Mouse (Mus musculus) limb, embryonic 13.5 days (tissue): Measurements from ENCODE around the gene Lrrn1. TPM values are rescaled to one million over a fixed set of nuclear protein-coding genes. Genes with fewer than 3 reads are reported as not detected.
A peak's percentile ranks its signal among the peaks of the same experiment; 100 is the strongest.

Experiments used
- ATAC-seq: fragments of 200-750 bp; cut with Nextera tagmentation; 2 replicates; pipeline ENCODE4 v1.8.0; 2017; ENCODE audit warnings: low read depth, moderate number of reproducible peaks, moderate TSS enrichment; ENCODE audit not compliant: low FRiP score
- H3K27ac ChIP-seq: fragments of 300-500 bp; sonication (generic); 2 replicates; pipeline ENCODE4 v1.5.1; 2015; ENCODE audit warnings: inconsistent platforms, mild to moderate bottlenecking, moderate library complexity
- H3K27me3 ChIP-seq: fragments of 300-500 bp; sonication (generic); 2 replicates; pipeline ENCODE4 v1.6.1; 2015; ENCODE audit warnings: mild to moderate bottlenecking, inconsistent platforms
- H3K36me3 ChIP-seq: fragments of 300-500 bp; sonication (generic); 2 replicates; pipeline ENCODE4 v1.6.1; 2015; ENCODE audit warnings: inconsistent platforms, mild to moderate bottlenecking, moderate library complexity
- H3K4me1 ChIP-seq: fragments of 300-500 bp; sonication (generic); 2 replicates; pipeline ENCODE4 v1.6.1; 2015; ENCODE audit warnings: inconsistent platforms
- H3K4me2 ChIP-seq: fragments of 300-500 bp; sonication (generic); replicated peaks from 2 replicates; pipeline ENCODE4 v1.6.1; 2015; ENCODE audit warnings: inconsistent platforms, mild to moderate bottlenecking, moderate library complexity
- H3K4me3 ChIP-seq: fragments of 300-500 bp; sonication (generic); 2 replicates; pipeline ENCODE4 v1.5.1; 2015; ENCODE audit warnings: moderate library complexity, mild to moderate bottlenecking, inconsistent platforms
- H3K9ac ChIP-seq: fragments of 300-500 bp; sonication (generic); 2 replicates; pipeline ENCODE4 v1.6.1; 2015; ENCODE audit warnings: mild to moderate bottlenecking, inconsistent platforms
- H3K9me3 ChIP-seq: fragments of 300-500 bp; sonication (generic); 2 replicates; pipeline ENCODE4 v1.6.1; 2016; ENCODE audit warnings: inconsistent platforms
- WGBS: fragments of 180-500 bp; shearing (Covaris S2); methylation state at CpG from one replicate; pipeline ENCODE4 v1.1.7; 2015; 5-methylcytosine and 5-hydroxymethylcytosine counted together
- polyA plus RNA-seq: library from polyadenylated mRNA; unstranded; fragments of >200 nt; fragmentation: Nextera tagmentation; extraction: Ambion mirVana; gene quantifications from 2 replicates; pipeline ENCODE4 v1.2.1, GENCODE M21; 2015

The Lrrn1 gene
- polyA plus RNA-seq = 53.6 and 57.6 TPM in 2 replicates

DNA sequence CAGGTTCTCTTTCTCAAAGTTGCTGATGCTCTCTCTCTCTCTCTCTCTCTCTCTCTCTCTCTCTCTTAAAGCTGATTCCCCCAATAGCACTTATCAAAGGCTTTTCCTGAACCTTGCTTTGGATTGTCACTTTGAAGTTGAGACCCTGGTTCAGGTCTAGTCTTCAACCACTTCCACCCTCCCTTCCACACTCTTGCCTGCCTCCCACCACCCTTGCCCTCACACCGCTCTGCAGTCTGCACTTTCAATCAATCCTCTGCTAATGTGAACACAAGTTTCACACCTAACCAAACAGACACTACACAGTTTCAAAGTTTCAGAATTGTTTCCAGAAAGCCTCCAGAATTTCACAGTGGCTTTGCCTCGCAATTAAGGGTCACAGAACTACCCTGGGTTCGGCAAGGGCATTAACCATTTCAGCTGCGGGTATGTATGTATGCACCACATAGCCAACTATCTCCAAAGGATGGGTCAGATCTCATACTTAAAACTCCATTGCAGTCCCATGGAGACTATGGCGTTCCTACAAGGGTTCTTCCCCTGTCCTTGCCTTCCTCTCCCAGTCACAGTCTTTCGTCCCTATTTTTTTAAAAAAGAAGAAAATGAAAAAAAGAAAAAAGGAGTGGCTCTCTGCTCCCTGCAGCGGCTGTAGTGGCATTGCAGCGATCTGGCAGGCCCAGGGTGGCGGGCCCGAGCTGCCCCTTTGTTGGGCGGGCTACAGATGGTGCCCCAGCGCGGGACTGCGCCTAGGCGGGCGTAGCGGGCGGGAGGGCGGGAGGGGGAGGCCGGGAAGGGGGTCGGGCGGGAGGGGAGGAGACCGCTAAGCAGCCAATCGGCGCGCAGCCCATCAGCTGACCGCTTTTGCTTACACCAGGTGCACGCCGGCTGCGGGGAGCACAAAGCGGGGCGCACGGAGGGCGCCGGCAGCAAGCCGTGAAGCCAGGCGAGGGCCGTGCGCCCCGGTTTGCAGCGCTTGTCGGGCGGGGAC is at the start of gene Lrrn1:
TSS of gene Lrrn1 (plus strand) at position 892 of the 988 bp plus-strand sequence.
- H3K9ac ChIP-seq = peak within 1 kb of the TSS; percentile 82
- peak within 1 kb of the TSS; percentile 67; the same call in 1 of the 2 replicates for H3K27ac ChIP-seq
- peak within 1 kb of the TSS; percentile 68 for H3K4me3 ChIP-seq
- WGBS = 3% methylated on average over 34 of the region's 43 CpGs
- no peaks in the 10 kb centered on the region for H3K9me3 ChIP-seq
- ATAC-seq = peak; percentile 96
- H3K4me2 ChIP-seq = peak within 1 kb of the TSS; percentile 97
- peaks cover 16% of the 10 kb centered on the region for H3K4me1 ChIP-seq
- H3K36me3 ChIP-seq = no peaks in the 10 kb centered on the region
- peaks cover 15% of the 10 kb centered on the region for H3K27me3 ChIP-seq

DNA sequence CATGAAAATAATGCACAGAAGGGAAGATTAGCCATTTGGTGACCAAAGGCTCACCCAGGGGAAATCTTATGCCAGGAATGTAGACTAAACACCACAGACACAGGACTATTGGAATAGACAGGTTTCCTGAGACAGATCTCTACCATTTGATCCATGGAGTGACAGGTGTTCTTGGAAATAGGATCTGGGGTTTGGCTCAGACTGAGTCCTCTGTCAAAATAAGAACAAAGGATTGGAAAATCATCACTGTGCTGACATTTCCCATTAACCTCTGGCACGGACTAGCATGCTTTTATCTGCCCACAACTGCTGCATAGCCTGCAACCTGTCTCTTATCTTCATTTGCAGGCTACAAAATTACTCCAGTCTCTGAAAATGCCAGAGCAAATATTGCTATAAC is 35.1 kb upstream of the Lrrn1 start:
- 49% methylated on average over 1 of the region's 1 CpGs for WGBS
- no peaks in the 10 kb centered on the region for H3K27me3 ChIP-seq
- H3K36me3 ChIP-seq = no peaks in the 10 kb centered on the region
- H3K9me3 ChIP-seq = no peaks in the 10 kb centered on the region
- H3K9ac ChIP-seq = no peak overlapping the region
- ATAC-seq = 0 out of 2 replicates have a peak, but pooled peaks have one; percentile 36
- H3K4me2 ChIP-seq = no peak overlapping the region
- H3K4me3 ChIP-seq = no peak overlapping the region
- H3K27ac ChIP-seq = no peak overlapping the region
- no peaks in the 10 kb centered on the region for H3K4me1 ChIP-seq

DNA sequence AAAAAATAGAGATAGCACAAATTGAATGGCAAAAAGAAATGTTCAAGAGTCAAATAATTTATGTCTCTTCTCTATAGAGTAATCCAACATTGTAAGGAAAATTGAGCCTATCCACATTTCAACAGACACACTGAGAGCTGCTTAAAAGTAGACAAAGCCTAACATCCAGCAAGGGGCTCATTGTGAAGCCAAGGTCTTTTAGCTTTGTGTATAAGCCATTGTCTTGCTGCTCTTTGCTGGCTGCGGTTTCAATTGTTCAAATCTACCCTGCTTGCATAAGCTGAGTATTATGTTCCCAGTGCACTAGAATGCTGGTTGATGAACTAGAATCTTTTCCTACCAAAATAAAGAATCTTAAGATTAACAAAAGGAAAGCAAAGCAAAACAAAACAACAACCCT is 33.7 kb upstream of the Lrrn1 start:
- Histone ChIP-seq H3K9me3 (no peaks in the 10 kb centered on the region), H3K4me3 (no peak overlapping the region), H3K27ac (no peak overlapping the region), H3K36me3 (no peaks in the 10 kb centered on the region), H3K4me1 (no peaks in the 10 kb centered on the region), H3K9ac (no peak overlapping the region), H3K27me3 (no peaks in the 10 kb centered on the region), H3K4me2 (no peak overlapping the region)
- ATAC-seq = no peak
- WGBS = 79% methylated on average over 1 of the region's 1 CpGs

GRCm38 (mm10) chr6:107513716-107514115 is 15.9 kb upstream of the Lrrn1 start:
- Histone ChIP-seq H3K27me3 (no peaks in the 10 kb centered on the region), H3K27ac (no peak overlapping the region), H3K4me2 (no peak overlapping the region), H3K9me3 (no peaks in the 10 kb centered on the region), H3K9ac (no peak overlapping the region), H3K4me1 (no peaks in the 10 kb centered on the region), H3K36me3 (no peaks in the 10 kb centered on the region), H3K4me3 (no peak overlapping the region)
- 80% methylated on average over 4 of the region's 4 CpGs for WGBS
- no peak for ATAC-seq

GRCm38 (mm10) chr6:107523953-107524352 is 5.6 kb upstream of the Lrrn1 start:
- no peak for ATAC-seq
- WGBS = 81% methylated on average over 2 of the region's 2 CpGs
- Histone ChIP-seq H3K9ac (no peak overlapping the region), H3K36me3 (no peaks in the 10 kb centered on the region), H3K9me3 (no peaks in the 10 kb centered on the region), H3K4me1 (0 out of 2 replicates have a peak, but pooled peaks cover 1% of the 10 kb centered on the region), H3K4me3 (no peak overlapping the region), H3K27me3 (no peaks in the 10 kb centered on the region), H3K4me2 (no peak overlapping the region), H3K27ac (no peak overlapping the region)

DNA sequence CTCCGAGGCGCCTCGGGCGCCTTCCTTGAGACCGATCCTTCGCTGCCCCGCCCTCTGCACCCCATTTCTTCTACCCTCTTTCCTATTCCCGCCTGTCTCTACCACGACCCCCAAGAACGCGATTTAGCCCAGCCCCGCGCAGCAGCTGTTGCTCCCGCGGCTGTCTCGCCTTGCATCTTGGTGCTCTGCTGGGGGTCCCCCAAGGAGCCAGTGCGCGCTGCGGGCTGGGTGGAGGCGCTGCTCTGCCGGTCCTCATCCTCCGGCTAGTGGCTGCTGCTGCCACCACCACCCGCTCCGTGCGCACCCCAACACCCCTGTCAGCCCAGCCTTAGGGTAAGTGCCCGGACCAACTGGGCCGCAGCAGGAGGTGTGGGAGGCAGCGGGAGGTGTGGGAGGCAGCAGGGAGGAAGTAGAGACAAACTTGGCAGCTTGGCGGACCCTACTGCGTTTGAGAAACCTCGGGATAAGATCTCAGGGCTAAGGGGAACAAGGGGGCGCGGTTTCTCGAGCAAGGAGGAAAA is 403 bp downstream of the Lrrn1 start:
- no peaks in the 10 kb centered on the region for H3K9me3 ChIP-seq
- H3K4me2 ChIP-seq = peak overlapping the region; percentile 97
- H3K9ac ChIP-seq = peak overlapping the region; percentile 82
- peaks cover 15% of the 10 kb centered on the region for H3K27me3 ChIP-seq
- no peaks in the 10 kb centered on the region for H3K36me3 ChIP-seq
- peak overlapping the region; percentile 67; the same call in 1 of the 2 replicates for H3K27ac ChIP-seq
- under 1% methylated on average over 34 of the region's 34 CpGs for WGBS
- peak overlapping the region; percentile 68 for H3K4me3 ChIP-seq
- H3K4me1 ChIP-seq = peaks cover 16% of the 10 kb centered on the region
- ATAC-seq = peak; percentile 75

- Histone ChIP-seq H3K27ac (no peak overlapping the region), H3K9me3 (no peaks in the 10 kb centered on the region), H3K4me2 (peak overlapping the region; percentile 97), H3K4me3 (peak overlapping the region; percentile 68), H3K36me3 (no peaks in the 10 kb centered on the region), H3K9ac (peak overlapping the region; percentile 82), H3K4me1 (peaks cover 16% of the 10 kb centered on the region), H3K27me3 (peaks cover 15% of the 10 kb centered on the region)
- no peak for ATAC-seq
- 2% methylated on average over 15 of the region's 15 CpGs for WGBS
Measured at GRCm38 (mm10) chr6:107530621-107531285, 1.2 kb downstream of the Lrrn1 start.

DNA sequence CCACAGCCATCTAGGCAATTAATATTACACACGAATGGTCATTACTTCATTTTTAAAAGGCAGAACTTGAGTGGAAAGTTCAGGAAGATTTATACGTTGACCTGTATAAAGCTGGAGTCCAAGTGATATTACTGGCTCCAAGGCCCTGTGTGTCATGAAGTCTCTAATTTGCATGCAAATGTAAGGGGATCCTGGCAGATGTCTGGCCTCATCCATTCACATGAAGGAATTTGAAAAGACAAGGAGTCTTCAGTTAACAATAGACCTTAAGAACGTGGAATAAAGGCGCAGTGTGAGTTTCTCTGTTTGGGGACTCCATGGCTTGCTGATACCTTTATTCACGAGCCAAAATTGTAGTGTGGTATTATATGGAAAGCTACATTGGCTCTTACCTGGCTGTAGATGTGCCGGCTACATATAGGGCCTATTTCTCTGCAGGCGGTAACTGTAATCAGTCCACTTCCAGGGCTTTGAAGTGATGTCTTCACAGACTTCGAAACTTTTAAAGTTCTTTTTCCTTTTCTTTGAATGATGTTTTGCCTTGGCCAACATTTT is 2.0 kb downstream of the Lrrn1 start:
- 57% methylated on average over 8 of the region's 8 CpGs for WGBS
- H3K27me3 ChIP-seq = peaks cover 15% of the 10 kb centered on the region
- H3K4me2 ChIP-seq = peak overlapping the region; percentile 97
- H3K27ac ChIP-seq = no peak overlapping the region
- peaks cover 16% of the 10 kb centered on the region for H3K4me1 ChIP-seq
- H3K4me3 ChIP-seq = peak overlapping the region; percentile 68
- no peaks in the 10 kb centered on the region for H3K9me3 ChIP-seq
- ATAC-seq = no peak
- H3K9ac ChIP-seq = peak overlapping the region; percentile 82; the same call in 1 of the 2 replicates
- no peaks in the 10 kb centered on the region for H3K36me3 ChIP-seq

DNA sequence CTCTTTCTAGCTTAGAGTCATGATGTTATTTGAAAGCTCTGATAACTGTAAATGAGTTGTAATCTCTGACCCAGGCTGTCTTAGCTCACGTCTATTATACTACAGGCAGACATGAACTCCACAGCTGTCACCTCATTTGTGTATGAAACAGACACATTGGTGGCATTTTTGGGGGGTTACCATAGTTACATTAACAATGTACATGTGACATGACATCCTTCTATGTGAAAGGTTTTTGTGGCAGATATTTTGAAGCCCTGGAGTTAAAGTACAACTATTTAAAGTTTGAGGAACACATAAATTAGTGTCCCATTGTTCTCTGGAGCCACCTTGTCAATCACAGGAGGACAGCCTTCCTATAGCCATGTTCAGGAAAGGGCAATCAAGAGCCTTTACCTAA is 5.0 kb downstream of the Lrrn1 start:
- no peak overlapping the region for H3K27ac ChIP-seq
- no peak overlapping the region for H3K4me2 ChIP-seq
- no peak overlapping the region for H3K9ac ChIP-seq
- H3K4me1 ChIP-seq = peaks cover 13% of the 10 kb centered on the region
- no peaks in the 10 kb centered on the region for H3K36me3 ChIP-seq
- H3K4me3 ChIP-seq = no peak overlapping the region
- H3K9me3 ChIP-seq = no peaks in the 10 kb centered on the region
- 51% methylated on average over 1 of the region's 1 CpGs for WGBS
- H3K27me3 ChIP-seq = peaks cover 15% of the 10 kb centered on the region
- ATAC-seq = no peak

GRCm38 (mm10) chr6:107536631-107537030 is 7.1 kb downstream of the Lrrn1 start:
- H3K27ac ChIP-seq = no peak overlapping the region
- WGBS = 91% methylated on average over 4 of the region's 4 CpGs
- no peaks in the 10 kb centered on the region for H3K9me3 ChIP-seq
- no peak overlapping the region for H3K9ac ChIP-seq
- no peaks in the 10 kb centered on the region for H3K4me1 ChIP-seq
- no peak overlapping the region for H3K4me2 ChIP-seq
- peaks cover 8% of the 10 kb centered on the region for H3K27me3 ChIP-seq
- no peak overlapping the region for H3K4me3 ChIP-seq
- no peaks in the 10 kb centered on the region for H3K36me3 ChIP-seq
- ATAC-seq = no peak

DNA sequence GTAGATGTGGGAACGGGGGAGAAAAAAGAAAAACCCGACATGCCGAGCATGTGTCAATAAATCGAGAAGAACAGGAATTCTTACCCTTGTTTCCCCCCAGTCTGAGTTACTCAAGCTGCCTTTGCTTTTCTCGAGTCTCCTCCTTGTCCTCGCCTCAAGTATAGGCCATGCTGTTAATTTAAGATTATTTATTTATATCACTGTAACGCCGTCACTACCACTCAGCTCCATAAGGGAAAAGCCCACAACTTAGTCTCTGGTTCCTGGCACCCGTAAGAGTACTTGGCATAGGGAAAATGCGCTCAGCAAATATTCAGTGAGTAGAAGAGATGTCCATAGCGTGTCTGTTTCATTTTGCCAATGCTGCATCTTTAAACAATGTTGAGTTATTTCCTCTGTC is 11.7 kb downstream of the Lrrn1 start:
- Histone ChIP-seq H3K27ac (no peak overlapping the region), H3K4me1 (no peaks in the 10 kb centered on the region), H3K9ac (no peak overlapping the region), H3K27me3 (no peaks in the 10 kb centered on the region), H3K9me3 (no peaks in the 10 kb centered on the region), H3K4me3 (no peak overlapping the region), H3K4me2 (no peak overlapping the region), H3K36me3 (no peaks in the 10 kb centered on the region)
- 88% methylated on average over 11 of the region's 11 CpGs for whole genome bisulfite sequencing
- ATAC-seq = no peak

GRCm38 (mm10) chr6:107541918-107542317 is 12.3 kb downstream of the Lrrn1 start:
- no peaks in the 10 kb centered on the region for H3K27me3 ChIP-seq
- no peak for ATAC-seq
- no peak overlapping the region for H3K4me3 ChIP-seq
- no peak overlapping the region for H3K27ac ChIP-seq
- no peak overlapping the region for H3K4me2 ChIP-seq
- 87% methylated on average over 4 of the region's 4 CpGs for WGBS
- no peaks in the 10 kb centered on the region for H3K36me3 ChIP-seq
- no peaks in the 10 kb centered on the region for H3K4me1 ChIP-seq
- H3K9ac ChIP-seq = no peak overlapping the region
- H3K9me3 ChIP-seq = no peaks in the 10 kb centered on the region
